Mouse (Mus musculus): ENCODE measurements around the gene Reg4.

Gene Reg4

GRCm38 (mm10) chr3:98221856-98222255 lies at the start of gene Reg4:
Gene Reg4 (plus strand): TSS chr3:98222156.
- DNase-seq (ENCODE audit: low spot score in 2 of 2) = no peak

- no peak for DNase-seq (ENCODE audit: low spot score in 2 of 2)
Measured at GRCm38 (mm10) chr3:98178340-98178739, 43.6 kb upstream of the Reg4 start.

- peak in 1 of 2 experiments; percentile 30 for DNase-seq (ENCODE audit: low spot score in 2 of 2)
Measured at GRCm38 (mm10) chr3:98180805-98181204, 41.2 kb upstream of the Reg4 start.

- no peak for DNase-seq (ENCODE audit: low spot score in 2 of 2)
Measured at GRCm38 (mm10) chr3:98185163-98185714, 36.7 kb upstream of the Reg4 start.

- DNase-seq (ENCODE audit: low spot score in 2 of 2) = no peak
Measured at GRCm38 (mm10) chr3:98187777-98188176, 34.2 kb upstream of the Reg4 start.

GRCm38 (mm10) chr3:98197711-98198532 lies 24.0 kb upstream of the Reg4 start:
- no peak for DNase-seq (ENCODE audit: low spot score in 2 of 2)

GRCm38 (mm10) chr3:98199747-98200146 lies 22.2 kb upstream of the Reg4 start:
- no peak for DNase-seq (ENCODE audit: low spot score in 2 of 2)

- DNase-seq (ENCODE audit: low spot score in 2 of 2) = no peak
Measured at GRCm38 (mm10) chr3:98203282-98203681, 18.7 kb upstream of the Reg4 start.

GRCm38 (mm10) chr3:98206977-98207376 lies 15.0 kb upstream of the Reg4 start:
- no peak for DNase-seq (ENCODE audit: low spot score in 2 of 2)

GRCm38 (mm10) chr3:98209161-98209560 lies 12.8 kb upstream of the Reg4 start:
- DNase-seq (ENCODE audit: low spot score in 2 of 2) = no peak

- DNase-seq (ENCODE audit: low spot score in 2 of 2) = no peak
Measured at GRCm38 (mm10) chr3:98210860-98211259, 11.1 kb upstream of the Reg4 start.

GRCm38 (mm10) chr3:98211301-98212081 lies 10.5 kb upstream of the Reg4 start:
- DNase-seq (ENCODE audit: low spot score in 2 of 2) = no peak

- DNase-seq (ENCODE audit: low spot score in 2 of 2) = no peak
Measured at GRCm38 (mm10) chr3:98216296-98216695, 5.7 kb upstream of the Reg4 start.

- DNase-seq (ENCODE audit: low spot score in 2 of 2) = no peak
Measured at GRCm38 (mm10) chr3:98223263-98223662, 1.3 kb downstream of the Reg4 start.

GRCm38 (mm10) chr3:98223783-98224580 lies 2.0 kb downstream of the Reg4 start:
- DNase-seq (ENCODE audit: low spot score in 2 of 2) = peak; percentile 58 to 76

GRCm38 (mm10) chr3:98224975-98225374 lies 3.0 kb downstream of the Reg4 start:
- DNase-seq (ENCODE audit: low spot score in 2 of 2) = no peak

- DNase-seq (ENCODE audit: low spot score in 2 of 2) = no peak
Measured at GRCm38 (mm10) chr3:98225746-98226145, 3.8 kb downstream of the Reg4 start.

GRCm38 (mm10) chr3:98226988-98227610 lies 5.1 kb downstream of the Reg4 start:
- peak; percentile 63 to 82 for DNase-seq (ENCODE audit: low spot score in 2 of 2)

GRCm38 (mm10) chr3:98227763-98228162 lies 5.8 kb downstream of the Reg4 start:
- no peak for DNase-seq (ENCODE audit: low spot score in 2 of 2)

GRCm38 (mm10) chr3:98229943-98230342 lies 8.0 kb downstream of the Reg4 start:
- no peak for DNase-seq (ENCODE audit: low spot score in 2 of 2)

- DNase-seq (ENCODE audit: low spot score in 2 of 2) = no peak
Measured at GRCm38 (mm10) chr3:98233504-98233903, 11.5 kb downstream of the Reg4 start.
